Mouse (Mus musculus) neural tube, embryonic 11.5 days (tissue): ENCODE data around the gene Sertad4. TPM values are rescaled to one million over a fixed set of nuclear protein-coding genes. Genes with fewer than 3 reads are reported as not detected.

Experiments
- ATAC-seq: fragments of 200-750 bp; cut with Nextera tagmentation; 2 replicates; pipeline ENCODE4 v1.8.0; 2017; ENCODE audit warnings: moderate number of reproducible peaks, mild to moderate bottlenecking, moderate TSS enrichment, moderate library complexity; ENCODE audit not compliant: insufficient read depth, low FRiP score, low TSS enrichment
- DNase-seq: peaks from one replicate; pipeline ENCODE4 v3.0.0-alpha.2; 2015; ENCODE audit warnings: low spot score
- H3K27ac ChIP-seq: fragments of 300-500 bp; sonication (generic); 2 replicates; pipeline ENCODE4 v1.5.1; 2014; ENCODE audit warnings: low read depth, mild to moderate bottlenecking, low read length
- H3K27me3 ChIP-seq: fragments of 300-500 bp; sonication (generic); 2 replicates; pipeline ENCODE4 v1.6.1; 2014; ENCODE audit warnings: mild to moderate bottlenecking, low read length, mixed read lengths; ENCODE audit not compliant: control insufficient read depth, insufficient read depth
- H3K36me3 ChIP-seq: fragments of 300-500 bp; sonication (generic); 2 replicates; pipeline ENCODE4 v1.6.1; 2014; ENCODE audit warnings: mild to moderate bottlenecking, low read length, moderate library complexity, mixed read lengths; ENCODE audit not compliant: control insufficient read depth, insufficient read depth
- H3K4me1 ChIP-seq: fragments of 300-500 bp; sonication (generic); 2 replicates; pipeline ENCODE4 v1.6.1; 2014; ENCODE audit warnings: low read length, mixed read lengths; ENCODE audit not compliant: control insufficient read depth, insufficient read depth
- H3K4me2 ChIP-seq: fragments of 300-500 bp; sonication (generic); 2 replicates; pipeline ENCODE4 v1.6.1; 2014; ENCODE audit warnings: low read depth, mild to moderate bottlenecking, moderate library complexity
- H3K4me3 ChIP-seq: fragments of 300-500 bp; sonication (generic); 2 replicates; pipeline ENCODE4 v1.5.1; 2014; ENCODE audit warnings: low read depth, low read length
- H3K9ac ChIP-seq: fragments of 300-500 bp; sonication (generic); 2 replicates; pipeline ENCODE4 v1.6.1; 2014; ENCODE audit warnings: mild to moderate bottlenecking, low read length
- H3K9me3 ChIP-seq: fragments of 300-500 bp; sonication (generic); 2 replicates; pipeline ENCODE4 v1.6.1; 2016; ENCODE audit warnings: low read length; ENCODE audit not compliant: control insufficient read depth
- WGBS: fragments of 180-500 bp; shearing (Covaris S2); extraction: QIAGEN DNeasy Blood & Tissue Kit; methylation state at CpG from one replicate; pipeline ENCODE4 v1.1.7; 2014; 5-methylcytosine and 5-hydroxymethylcytosine counted together
- polyA plus RNA-seq: library from polyadenylated mRNA; unstranded; fragments of >200 nt; fragmentation: Nextera tagmentation; extraction: Ambion mirVana; gene quantifications from 2 replicates; pipeline ENCODE4 v1.2.1, GENCODE M21; 2014

Gene Sertad4
- polyA plus RNA-seq, 1 experiment from 2014 or later, result 22.8 TPM

DNA sequence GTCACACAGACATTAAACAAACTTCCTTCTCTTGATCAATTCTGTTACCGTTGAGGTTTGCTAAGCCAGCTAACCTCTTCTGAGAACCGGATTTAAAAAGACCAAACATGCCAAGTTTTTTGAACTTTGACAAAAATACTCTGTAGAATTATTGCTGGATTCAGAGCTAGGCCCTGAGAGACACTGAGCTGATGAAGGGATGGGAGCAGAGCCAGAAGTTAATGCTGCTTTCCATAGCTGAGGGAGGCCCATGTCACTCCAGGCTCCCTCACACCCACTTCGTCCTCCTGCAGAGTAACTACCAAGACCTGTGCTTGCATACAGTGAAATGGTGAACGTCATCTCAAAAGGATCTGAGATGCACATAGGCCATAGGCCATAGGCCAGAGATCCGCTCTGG lies 43.3 kb downstream of the Sertad4 start:
- no peaks in the 10 kb centered on the region for H3K4me1 ChIP-seq
- DNase-seq, result no peak
- no peaks in the 10 kb centered on the region for H3K36me3 ChIP-seq
- no peak overlapping the region for H3K4me2 ChIP-seq
- H3K27ac ChIP-seq, result no peak overlapping the region
- H3K9ac ChIP-seq, result no peak overlapping the region
- H3K9me3 ChIP-seq, result no peaks in the 10 kb centered on the region
- H3K4me3 ChIP-seq, result no peak overlapping the region
- H3K27me3 ChIP-seq, result no peaks in the 10 kb centered on the region
- WGBS, result 94% methylated on average over 5 of the region's 5 CpGs
- ATAC-seq, result no peak

- no peaks in the 10 kb centered on the region for H3K9me3 ChIP-seq
- H3K4me1 ChIP-seq, result no peaks in the 10 kb centered on the region
- WGBS, result 56% methylated on average over 9 of the region's 10 CpGs
- H3K36me3 ChIP-seq, result no peaks in the 10 kb centered on the region
- no peak overlapping the region for H3K9ac ChIP-seq
- no peak overlapping the region for H3K4me2 ChIP-seq
- DNase-seq (no peak), ATAC-seq (no peak)
- 0 out of 2 replicates have a peak overlapping the region, but pooled peaks have one; percentile 29 for H3K27ac ChIP-seq
- no peaks in the 10 kb centered on the region for H3K27me3 ChIP-seq
- H3K4me3 ChIP-seq, result no peak overlapping the region
Measured at GRCm38 (mm10) chr1:192806168-192807157, 49.1 kb downstream of the Sertad4 start.

GRCm38 (mm10) chr1:192800338-192800737 lies 55.2 kb downstream of the Sertad4 start:
- Histone ChIP-seq H3K9ac (no peak overlapping the region), H3K27ac (no peak overlapping the region), H3K36me3 (no peaks in the 10 kb centered on the region), H3K4me1 (peaks cover 5% of the 10 kb centered on the region), H3K9me3 (no peaks in the 10 kb centered on the region), H3K4me3 (no peak overlapping the region), H3K4me2 (no peak overlapping the region), H3K27me3 (no peaks in the 10 kb centered on the region)
- DNase-seq (no peak), ATAC-seq (no peak)
- 86% methylated on average over 8 of the region's 8 CpGs for WGBS

GRCm38 (mm10) chr1:192799165-192799991 lies 56.2 kb downstream of the Sertad4 start:
- H3K4me1 ChIP-seq, result peaks cover 5% of the 10 kb centered on the region
- WGBS, result 30% methylated on average over 10 of the region's 10 CpGs
- H3K4me3 ChIP-seq, result no peak overlapping the region
- no peak overlapping the region for H3K4me2 ChIP-seq
- H3K27ac ChIP-seq, result no peak overlapping the region
- H3K9ac ChIP-seq, result no peak overlapping the region
- DNase-seq (peak; percentile 40), ATAC-seq (no peak)
- no peaks in the 10 kb centered on the region for H3K27me3 ChIP-seq
- H3K36me3 ChIP-seq, result no peaks in the 10 kb centered on the region
- H3K9me3 ChIP-seq, result no peaks in the 10 kb centered on the region

- Histone ChIP-seq H3K9me3 (no peaks in the 10 kb centered on the region), H3K27ac (peak overlapping the region; percentile 62; the same call in 1 of the 2 replicates), H3K4me3 (no peak overlapping the region), H3K4me2 (no peak overlapping the region), H3K27me3 (no peaks in the 10 kb centered on the region), H3K9ac (no peak overlapping the region; the same call in 1 of the 2 replicates), H3K4me1 (peaks cover 5% of the 10 kb centered on the region), H3K36me3 (no peaks in the 10 kb centered on the region)
- no peak for ATAC-seq
- no peak for DNase-seq
- 66% methylated on average over 16 of the region's 16 CpGs for WGBS
Measured at GRCm38 (mm10) chr1:192798212-192799164, 57.1 kb downstream of the Sertad4 start.

DNA sequence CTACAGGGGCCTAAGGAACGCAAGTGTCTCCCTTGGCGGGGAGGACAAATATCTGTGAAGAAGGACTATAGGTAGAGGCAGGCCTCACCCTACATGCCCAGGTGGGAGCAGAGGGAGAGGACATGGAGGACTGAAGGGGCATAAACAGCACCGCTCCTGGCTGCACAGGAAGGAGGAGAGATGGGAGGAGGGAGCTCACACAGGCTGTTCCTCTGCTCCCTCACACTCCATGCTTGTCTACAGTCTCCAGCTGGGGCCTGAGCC lies 58.6 kb downstream of the Sertad4 start:
- H3K36me3 ChIP-seq, result no peaks in the 10 kb centered on the region
- H3K9ac ChIP-seq, result peak overlapping the region; percentile 37
- 34% methylated on average over 3 of the region's 3 CpGs for WGBS
- no peak overlapping the region for H3K4me2 ChIP-seq
- H3K4me3 ChIP-seq, result no peak overlapping the region
- no peaks in the 10 kb centered on the region for H3K27me3 ChIP-seq
- ATAC-seq (no peak), DNase-seq (no peak)
- peak overlapping the region; percentile 56; the same call in 1 of the 2 replicates for H3K27ac ChIP-seq
- H3K4me1 ChIP-seq, result peaks cover 5% of the 10 kb centered on the region
- H3K9me3 ChIP-seq, result no peaks in the 10 kb centered on the region

DNA sequence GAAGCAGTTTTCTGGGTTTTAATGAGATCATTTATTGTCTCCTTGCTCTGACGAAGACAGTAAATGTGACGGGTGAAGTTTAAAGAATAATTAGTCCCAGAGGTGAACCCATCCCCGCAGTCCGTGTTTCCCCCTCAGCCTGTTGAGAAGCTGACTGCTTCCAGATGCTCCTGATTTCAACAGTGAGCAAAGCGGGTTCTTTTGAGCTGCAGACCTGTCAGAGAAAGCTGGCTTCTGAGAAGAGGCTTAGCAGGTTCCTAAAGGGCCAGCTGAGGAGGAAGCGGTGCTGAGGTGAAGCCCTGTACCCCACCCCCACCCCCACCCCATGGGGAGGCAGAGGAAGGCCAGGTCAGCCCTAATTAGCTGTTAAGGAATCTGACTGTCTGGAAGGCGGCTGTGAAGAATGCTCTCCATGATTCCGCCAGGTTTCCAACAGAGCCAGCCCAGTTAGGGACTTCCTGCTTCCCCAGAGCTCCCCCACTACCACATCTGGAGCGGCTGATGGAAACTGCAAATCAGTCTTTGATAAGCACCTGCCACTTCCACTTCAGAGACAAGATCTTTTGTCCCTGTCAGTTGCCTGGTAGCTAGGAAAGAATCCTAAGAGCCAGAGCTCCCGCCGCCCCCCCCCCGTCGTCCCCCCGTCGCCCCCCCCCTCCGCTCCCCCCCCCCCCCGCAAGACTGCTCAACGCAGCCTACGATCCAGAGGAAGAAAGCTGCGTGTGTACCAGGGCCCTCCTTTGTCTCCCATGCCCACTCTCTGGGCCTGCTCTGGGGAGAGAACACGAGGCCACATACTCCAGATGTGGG lies 59.1 kb downstream of the Sertad4 start:
- Histone ChIP-seq H3K36me3 (no peaks in the 10 kb centered on the region), H3K9me3 (no peaks in the 10 kb centered on the region), H3K27ac (peak overlapping the region; percentile 56; the same call in 1 of the 2 replicates), H3K4me2 (no peak overlapping the region), H3K9ac (peak overlapping the region; percentile 37), H3K4me1 (peaks cover 5% of the 10 kb centered on the region), H3K27me3 (no peaks in the 10 kb centered on the region), H3K4me3 (no peak overlapping the region)
- DNase-seq, result peak; percentile 54
- 7% methylated on average over 15 of the region's 21 CpGs for WGBS
- no peak; the same call in 1 of the 2 replicates for ATAC-seq
